Mouse (Mus musculus): Measurements from ENCODE around the gene Mmd2.

Gene Mmd2
- long read RNA-seq, experiment 1, transcript Mmd2-201 (7 exons, 3,317 nt) = major isoform, 42 of 48 reads
- long read RNA-seq, experiment 1, partial matches to known transcripts = 2 of 48 reads
- long read RNA-seq, experiment 1, other reads (novel, unspliced or antisense) = 4 of 48 reads
- long read RNA-seq, experiment 2, transcript Mmd2-201 (7 exons, 3,317 nt) = major isoform, 53 of 65 reads
- long read RNA-seq, experiment 2, partial matches to known transcripts = 5 of 65 reads
- long read RNA-seq, experiment 2, other reads (novel, unspliced or antisense) = 7 of 65 reads

- intact Hi-C loops (cut with DNase I) = no loop called here
Observed at GRCm38 (mm10) chr5:142608259-142608988, at the start of gene Mmd2. TSS of gene Mmd2 (minus strand) at chr5:142608800.

DNA sequence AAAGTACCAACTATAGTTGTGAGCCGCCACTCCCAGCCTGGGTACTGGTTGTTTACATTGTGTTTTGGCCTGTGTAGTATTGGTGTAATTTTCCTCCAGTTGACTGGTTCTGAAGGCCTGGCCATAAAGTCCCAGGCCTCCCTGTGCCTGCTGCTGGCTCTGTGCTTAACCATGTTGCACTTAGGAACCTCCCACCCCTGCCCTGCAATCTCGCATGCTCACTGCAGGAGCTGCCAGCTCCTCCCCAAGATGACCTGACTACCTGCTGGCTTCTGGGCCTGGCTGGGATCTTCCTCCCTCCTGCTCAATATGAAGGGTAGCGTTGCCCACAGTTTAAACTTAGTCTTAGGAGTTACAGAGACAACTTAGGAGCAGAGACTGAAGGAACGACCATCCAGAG is 43.7 kb upstream of the Mmd2 start:
- intact Hi-C loops (cut with DNase I) = no loop called here

- intact Hi-C loops (cut with DNase I) = no loop called here
Observed at GRCm38 (mm10) chr5:142650794-142651497, 42.3 kb upstream of the Mmd2 start.

DNA sequence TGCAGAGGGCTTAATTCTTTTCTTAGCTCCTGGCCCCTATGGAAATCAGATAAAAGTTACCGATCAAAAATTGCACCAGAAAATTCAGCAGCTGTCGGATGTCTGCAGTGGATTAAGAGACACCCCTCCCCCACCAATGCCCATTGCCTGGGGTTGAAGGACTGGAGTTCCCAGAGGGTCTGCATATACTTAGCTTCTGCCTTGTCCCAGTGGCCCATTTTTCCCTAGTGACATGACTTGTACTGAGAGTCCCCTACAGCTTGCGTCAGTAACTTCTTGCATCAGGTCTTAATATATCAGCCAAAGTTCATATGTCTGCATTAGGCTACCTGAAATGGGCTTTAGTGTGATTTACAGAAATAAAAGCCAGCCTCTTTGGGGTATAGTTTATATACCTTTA is 41.8 kb upstream of the Mmd2 start:
- intact Hi-C loops (cut with DNase I) = no loop called here

DNA sequence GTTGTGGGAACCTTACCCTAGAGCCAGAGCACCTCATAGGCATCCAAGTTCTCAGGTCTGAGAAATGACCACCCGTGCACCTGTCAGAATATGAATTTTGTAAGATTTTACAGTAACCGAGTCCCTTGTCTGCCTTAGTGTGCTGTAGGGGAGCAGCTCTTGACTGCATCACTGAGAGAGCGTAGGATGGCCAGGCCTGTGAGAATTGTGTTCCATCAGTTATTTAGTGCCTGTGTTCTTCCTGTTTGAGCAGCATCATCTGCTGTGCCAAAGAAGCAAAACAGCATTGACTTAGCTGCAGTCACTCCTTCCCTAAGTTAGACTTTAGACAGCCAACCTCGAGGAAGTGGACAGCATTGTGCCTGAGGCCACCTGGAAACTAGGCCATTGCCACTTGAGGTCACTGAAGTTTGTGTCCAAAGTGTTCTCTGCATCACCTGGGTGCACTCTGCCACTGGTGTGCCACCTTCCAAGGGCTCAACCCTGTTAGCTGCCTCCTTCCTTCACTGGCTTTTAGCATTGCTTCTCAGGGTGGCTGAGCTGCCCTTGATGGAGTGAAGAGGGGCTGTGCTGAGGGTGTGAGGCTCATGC is 41.0 kb upstream of the Mmd2 start:
- intact Hi-C loops (cut with DNase I) = no loop called here

DNA sequence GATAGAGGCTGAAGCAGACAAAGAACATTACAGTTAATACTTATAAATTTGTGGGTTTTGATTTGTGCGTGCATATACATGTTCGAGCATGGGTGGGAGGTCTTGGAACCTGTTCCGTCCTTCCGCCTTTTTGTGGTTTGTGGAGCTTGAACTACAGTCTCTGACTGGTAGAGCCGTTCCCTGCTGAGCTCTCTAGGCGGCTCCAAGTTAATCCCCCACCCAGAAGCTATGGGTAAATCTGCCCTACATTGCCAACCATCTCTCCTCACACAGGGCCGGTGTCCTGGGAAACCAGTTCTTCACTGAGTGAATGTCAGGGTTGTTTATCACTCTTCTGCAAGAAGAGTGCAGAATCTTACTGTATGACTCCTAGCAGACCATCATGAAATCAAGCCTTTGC is 39.6 kb upstream of the Mmd2 start:
- intact Hi-C loops (cut with DNase I) = no loop called here

- intact Hi-C loops (cut with DNase I) = no loop called here
Observed at GRCm38 (mm10) chr5:142641331-142642051, 32.9 kb upstream of the Mmd2 start.

DNA sequence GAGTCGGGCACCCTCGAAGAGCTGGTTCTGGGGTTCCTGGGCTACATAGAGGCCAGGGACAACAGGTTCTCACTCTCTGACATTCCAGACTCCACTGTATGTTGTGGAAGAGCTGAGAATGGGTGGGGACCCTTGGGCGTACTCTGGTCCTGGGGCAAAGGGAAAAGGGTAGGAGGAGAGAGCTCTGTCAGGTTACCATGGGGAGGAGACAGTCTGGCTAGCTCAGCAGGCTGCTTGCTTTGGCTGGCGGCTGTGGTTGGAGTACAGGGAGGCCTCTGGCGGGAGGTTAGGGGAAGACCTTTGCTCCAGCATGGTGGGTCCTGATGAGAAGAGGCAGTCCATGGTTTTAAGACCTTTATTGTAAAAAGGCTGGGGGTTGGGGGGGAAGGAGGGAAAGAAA is 31.5 kb upstream of the Mmd2 start:
- intact Hi-C loops (cut with DNase I) = no loop called here

DNA sequence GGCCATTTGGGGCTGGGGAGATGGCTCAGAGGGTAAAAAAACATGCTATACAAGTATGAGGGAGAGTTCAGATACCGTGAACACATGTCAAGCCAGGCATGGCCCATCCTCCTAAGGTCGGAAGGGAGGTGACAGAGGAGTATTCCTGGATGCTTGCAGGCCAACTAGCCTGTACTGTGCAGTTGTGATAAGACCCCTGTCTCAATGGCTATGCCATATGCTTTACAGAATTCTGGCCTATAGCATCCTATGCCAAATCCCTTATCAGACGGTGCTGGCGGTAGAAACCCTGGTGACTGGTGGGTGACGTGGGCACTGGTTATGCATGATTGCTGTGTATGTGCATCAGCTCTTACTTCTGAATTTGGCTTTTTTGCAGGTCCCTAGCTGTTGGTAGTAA is 29.2 kb upstream of the Mmd2 start:
- intact Hi-C loops (cut with DNase I) = no loop called here

DNA sequence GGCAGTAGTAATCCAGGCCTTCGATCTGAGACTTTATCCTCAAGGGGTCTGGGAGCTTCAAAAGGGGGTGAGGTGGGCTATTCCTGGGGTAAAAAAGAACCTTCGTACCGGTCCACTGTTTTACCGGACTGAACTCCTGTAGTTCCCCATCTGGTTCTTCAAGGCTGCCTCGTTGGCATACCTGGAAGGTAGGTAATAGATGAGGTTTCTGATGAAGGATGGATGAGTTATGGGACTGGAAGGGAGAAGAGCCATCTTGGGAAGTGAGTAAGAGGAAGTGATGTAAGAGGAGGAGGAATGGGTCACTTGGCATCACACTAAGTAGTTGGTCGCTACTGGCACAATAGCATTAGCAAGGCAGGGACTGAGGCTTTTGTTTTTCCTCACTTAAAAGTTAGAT is 21.6 kb upstream of the Mmd2 start:
- intact Hi-C loops (cut with DNase I) = no loop called here

GRCm38 (mm10) chr5:142629663-142630025 is 21.0 kb upstream of the Mmd2 start:
- intact Hi-C loops (cut with DNase I) = loop anchor here (5.0 kb wide), 2 partner anchors 132 to 152 kb away; no protein-coding TSS in a partner anchor

DNA sequence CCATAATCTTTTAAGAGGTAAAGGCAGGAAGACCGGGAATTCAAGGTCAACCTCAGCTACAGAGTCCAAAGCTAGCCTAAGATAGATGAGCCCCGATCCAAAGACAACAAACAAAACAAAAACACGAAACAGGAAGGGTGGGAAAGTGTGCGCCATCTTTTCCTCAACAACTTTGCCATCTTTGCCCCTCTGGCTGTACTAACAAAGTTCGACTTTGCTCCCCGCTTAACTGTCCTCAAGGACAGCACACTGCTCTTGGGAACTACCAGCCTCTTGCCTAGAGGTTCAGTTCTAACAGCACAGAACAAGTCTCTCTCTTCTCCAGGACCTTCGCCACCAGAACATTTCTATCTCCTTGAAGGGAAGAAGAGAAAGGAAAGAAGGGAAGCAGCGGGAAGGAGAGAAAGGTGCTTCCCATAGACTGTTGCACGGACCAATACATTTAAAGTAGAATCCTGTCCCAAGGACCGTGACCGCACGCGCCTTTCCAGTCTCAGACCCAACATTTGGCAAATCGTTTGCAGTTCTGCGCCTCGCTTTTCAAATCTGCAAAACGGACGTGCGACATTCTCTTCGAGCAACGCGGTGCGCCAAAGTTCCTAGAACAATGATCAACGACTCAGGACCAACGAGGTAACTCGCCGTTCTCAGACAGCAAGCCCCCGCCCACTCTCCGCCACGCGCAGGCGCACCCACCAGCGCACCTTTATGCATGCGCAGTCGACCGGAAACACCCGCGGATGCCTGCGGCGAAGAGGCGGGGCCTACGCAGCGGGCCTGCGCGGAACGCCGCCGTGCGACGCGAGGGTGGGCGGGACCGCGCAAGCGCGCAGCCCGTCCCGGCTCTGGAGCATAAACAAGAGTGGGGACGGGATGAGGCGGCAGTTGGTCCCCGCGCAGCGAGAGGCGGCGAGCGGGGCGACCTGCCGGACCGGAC is 20.4 kb upstream of the Mmd2 start:
- intact Hi-C loops (cut with DNase I) = loop anchor here (5.0 kb wide), 2 partner anchors 132 to 152 kb away; no protein-coding TSS in a partner anchor

GRCm38 (mm10) chr5:142627398-142627797 is 18.8 kb upstream of the Mmd2 start, which contains the start of gene Wipi2:
TSS of gene Wipi2 (plus strand) at chr5:142627698.
- intact Hi-C loops (cut with DNase I) = loop anchor here (5.0 kb wide), 2 partner anchors 130 to 150 kb away; no protein-coding TSS in a partner anchor

- intact Hi-C loops (cut with DNase I) = no loop called here
Observed at GRCm38 (mm10) chr5:142623080-142623479, 14.5 kb upstream of the Mmd2 start.

DNA sequence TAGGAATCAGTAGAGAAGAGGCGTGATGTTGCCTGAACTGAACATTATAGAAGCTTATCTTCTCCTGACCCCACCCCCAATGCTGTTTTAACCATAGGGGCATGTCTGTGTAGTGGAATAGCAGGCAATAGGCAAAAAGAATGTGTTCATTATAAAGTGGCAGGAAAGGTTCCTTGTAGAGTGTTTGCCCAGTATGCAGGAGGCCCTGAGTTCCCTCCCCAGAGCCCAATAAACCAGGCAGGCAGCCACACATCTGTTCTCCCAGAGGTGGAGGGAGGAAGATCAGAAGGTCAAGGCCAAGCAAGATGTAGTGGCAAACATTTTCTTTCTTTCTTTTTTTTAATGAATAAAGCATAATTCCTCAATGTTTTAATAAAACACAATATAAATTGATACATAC is 13.5 kb upstream of the Mmd2 start:
- intact Hi-C loops (cut with DNase I) = no loop called here

DNA sequence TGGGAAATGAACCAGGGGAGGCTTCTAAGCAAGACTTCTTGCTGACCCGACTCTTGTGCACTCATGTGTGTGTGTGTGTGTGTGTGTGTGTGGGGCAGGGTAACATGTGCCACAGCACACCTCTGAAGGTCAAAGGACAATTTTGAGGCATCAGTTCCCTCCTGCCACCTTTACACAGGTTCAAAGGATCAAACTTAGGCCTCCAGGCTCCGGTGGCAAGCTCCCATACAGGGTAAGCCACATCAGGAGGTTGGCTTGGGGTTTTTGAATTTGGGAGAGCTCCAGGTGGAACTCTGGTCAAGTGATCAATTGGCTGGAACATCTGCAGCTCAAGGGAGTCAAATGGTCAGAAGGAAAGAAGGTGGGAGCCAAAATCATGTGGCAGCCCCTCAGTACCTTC is 12.8 kb upstream of the Mmd2 start:
- intact Hi-C loops (cut with DNase I) = no loop called here

- intact Hi-C loops (cut with DNase I) = loop anchor here (1.0 kb wide), 1 partner anchor 63 kb away; no protein-coding TSS in a partner anchor
Observed at GRCm38 (mm10) chr5:142619866-142620265, 11.3 kb upstream of the Mmd2 start.

DNA sequence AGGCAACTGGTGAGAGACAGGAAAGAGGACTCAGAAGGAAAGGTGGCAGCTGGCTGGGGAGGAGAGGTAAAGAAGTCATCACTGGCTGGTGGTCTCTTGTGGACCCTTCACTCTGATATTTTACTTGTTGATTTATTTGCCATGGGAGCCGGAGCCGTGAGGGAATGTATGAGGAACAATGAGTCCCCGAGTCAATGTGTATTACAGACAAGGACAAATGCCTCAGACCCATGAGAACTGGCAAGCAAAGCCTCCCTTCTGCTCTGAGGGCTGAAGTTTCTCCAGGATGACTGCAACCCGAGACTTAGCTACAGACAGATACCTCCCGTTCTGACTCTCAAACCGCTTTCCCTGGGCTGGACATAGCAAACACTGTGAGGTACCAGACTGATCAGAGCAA is 7.7 kb upstream of the Mmd2 start:
- intact Hi-C loops (cut with DNase I) = loop anchor here (2.0 kb wide), 1 partner anchor 36 kb away; no protein-coding TSS in a partner anchor

DNA sequence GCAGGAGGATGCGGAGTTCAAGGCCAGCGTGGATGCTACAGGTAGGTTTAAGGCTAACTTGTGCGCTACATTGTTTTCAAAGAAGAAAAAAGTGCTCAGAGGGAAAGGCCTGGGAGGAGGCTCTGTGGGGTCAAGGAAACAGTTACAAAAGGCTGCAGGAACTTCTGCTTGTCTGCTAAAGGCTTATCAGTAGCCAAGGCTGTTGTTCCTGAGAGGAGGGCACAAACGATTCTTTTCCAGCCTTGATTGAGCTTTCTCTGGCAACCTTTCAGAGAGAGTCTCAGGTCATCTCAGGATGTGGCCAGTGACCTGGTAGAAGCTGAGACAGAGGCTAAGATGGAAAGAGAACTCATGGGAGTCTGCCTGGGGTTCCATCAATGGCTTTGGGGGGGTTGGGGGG is 7.0 kb upstream of the Mmd2 start:
- intact Hi-C loops (cut with DNase I) = loop anchor here (2.0 kb wide), 1 partner anchor 35 kb away; no protein-coding TSS in a partner anchor

- intact Hi-C loops (cut with DNase I) = no loop called here
Observed at GRCm38 (mm10) chr5:142614513-142614912, 5.9 kb upstream of the Mmd2 start.
